Mouse (Mus musculus) lung, postnatal 4 days (tissue): ENCODE measurements around the gene Zc3h10.
A peak's percentile ranks its signal among the peaks of the same experiment; 100 is the strongest.
"Not testable (repeated sequence)": the region's sequence is repeated elsewhere in the genome, so short reads cannot be mapped to it uniquely, and the experiment has no call there.

Source experiments
- DNase-seq, 2 experiments: peaks; one replicate each; pipeline ENCODE4 v3.0.0; 2021

Zc3h10 gene

DNA sequence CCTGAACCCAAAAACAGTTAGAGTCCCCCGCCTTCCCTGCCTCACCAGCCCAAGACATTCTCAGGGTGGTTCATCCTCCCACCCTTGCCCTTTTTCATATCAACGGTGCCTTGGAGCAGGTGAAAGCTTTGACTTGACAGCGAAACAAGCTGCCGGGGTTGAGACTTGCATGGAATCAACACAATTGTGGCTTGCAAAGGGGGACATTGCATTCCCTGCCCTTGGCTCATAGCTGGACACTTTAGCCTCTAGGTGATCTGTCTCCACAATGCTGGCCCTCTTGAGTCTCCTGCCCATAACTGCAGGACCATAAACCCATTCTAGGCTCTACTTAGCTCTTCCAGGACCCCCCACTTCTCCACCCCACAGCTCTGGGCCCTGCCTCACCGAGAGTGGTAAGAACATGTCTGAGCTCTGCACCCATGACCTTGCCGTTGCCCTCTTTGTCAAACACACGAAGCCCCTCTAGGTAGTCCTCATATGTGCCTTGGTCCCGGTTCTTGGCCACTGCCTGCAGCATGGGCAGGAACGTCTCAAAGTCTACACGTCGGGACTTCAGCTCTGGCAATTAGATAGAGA is 52.8 kb downstream of the Zc3h10 start:
- no peak for DNase-seq

DNA sequence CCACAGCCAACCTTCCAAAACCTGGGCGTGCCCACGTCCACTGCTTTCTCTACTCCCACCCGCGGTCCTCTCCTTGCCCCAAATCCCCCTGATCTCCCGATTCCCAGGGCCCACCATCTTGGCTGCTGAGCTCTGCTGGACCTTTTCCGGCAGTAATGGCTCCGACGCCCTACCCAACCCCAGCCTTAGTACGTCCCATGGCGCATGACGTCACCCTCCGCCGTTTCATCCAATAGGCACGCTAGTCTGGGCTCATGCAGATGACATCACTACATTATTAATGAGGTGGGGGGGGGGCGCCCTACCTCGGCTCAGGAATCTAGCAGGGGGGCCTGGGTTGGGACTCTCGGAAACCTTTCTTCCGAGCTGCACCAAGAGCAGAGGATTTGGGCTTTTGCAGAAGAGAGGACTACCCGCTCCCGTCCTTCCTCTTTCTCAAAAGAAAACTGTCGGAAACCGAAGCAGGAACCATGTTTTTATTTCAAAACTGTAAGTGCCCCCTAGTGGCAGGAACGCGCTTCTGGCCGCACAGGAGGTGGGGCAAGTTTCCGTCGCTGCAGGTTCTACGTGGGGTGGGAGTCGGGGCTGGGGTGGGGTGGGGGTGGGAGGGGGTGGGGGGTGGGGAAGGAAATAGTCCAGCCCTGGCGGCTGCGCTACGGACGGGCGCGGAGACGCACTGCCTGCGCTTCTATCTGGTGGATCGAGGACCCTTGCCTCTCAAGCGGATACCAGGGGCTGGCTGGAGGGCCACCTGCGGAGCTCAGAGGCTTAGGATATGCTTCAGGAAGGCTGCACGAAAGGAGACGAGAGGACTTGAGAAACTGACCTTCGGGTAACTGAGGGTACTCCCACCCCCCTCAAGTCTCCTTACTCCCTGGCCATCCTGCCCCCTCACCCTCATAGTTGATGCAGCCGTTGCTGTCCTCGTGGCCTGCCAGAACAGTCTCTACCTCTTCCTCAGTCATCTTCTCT is 53.6 kb downstream of the Zc3h10 start, which contains the start of gene Myl6:
Gene Myl6 (minus strand): TSS at position 451 of the 972 bp plus-strand sequence.
- peak; percentile 98 for DNase-seq

DNA sequence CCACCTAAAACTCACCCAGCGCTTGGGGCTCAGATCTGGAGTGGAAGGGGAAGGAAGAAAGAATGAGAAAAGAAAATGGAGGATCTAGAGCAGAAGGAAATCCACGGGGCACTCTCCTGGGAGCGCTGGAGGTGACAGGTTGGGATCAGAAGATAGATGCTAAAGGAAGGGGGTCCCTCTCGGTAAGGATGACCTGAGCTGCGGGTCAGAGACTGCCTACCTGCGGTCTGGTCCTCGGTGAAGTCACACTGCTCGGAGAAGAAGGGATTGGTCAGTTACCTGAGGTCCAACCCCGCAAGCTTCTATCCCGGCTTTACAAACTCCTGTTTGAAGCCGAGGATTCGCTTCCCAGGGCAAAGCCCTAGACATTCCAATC is 54.3 kb downstream of the Zc3h10 start:
- DNase-seq = no peak

DNA sequence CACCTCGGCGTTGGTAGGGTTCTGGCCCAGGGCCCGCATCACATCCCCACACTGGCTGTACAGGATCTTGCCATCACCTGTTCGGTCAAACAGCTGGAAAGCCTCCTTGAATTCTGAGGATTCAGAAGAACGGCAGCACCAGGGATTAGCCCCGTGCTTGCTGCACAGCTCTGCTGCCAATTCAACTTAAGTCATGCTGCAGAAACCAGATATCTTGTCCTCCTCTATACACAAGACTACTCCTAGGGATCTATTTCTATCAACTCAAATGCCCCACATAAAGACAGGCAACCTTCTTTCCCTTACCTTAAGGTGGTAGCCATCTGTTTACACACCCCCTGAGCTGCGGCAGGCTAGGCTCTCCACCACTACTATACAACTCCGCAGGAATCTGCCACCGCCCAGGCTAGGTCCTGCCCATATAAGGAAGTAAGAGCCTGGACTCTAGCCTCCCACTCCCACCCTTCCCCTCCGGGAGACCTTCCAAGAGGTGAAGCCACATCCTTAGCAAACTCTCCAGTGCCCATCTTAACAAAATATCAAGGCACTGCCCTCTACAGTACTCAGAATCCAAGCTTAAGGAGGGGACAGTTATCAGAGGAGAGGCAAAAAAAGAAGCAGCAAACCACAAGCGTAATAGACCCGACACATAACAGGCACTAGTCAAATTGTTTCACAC is 54.8 kb downstream of the Zc3h10 start:
- DNase-seq = peak; percentile 83

DNA sequence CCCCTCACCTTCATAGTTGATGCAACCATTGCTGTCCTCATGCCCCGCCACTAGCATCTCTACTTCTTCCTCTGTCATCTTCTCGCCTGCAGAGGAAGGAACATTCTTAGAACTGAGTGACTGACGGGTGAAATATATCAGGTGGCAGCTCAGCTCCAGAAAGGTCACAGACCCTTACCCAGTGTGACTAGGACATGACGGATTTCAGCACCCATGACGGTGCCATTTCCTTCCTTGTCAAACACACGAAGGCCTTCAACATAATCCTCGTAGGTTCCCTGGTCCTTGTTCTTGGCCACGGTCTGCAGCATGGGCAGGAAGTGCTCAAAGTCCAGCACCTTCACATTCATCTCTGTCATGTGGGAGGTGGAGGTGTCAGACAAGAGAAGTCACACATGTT is 55.5 kb downstream of the Zc3h10 start:
- not testable (repeated sequence) for DNase-seq
